Mouse (Mus musculus) kidney, adult 11 months (tissue): ENCODE results near the gene Esrra.
A peak's percentile ranks its signal among the peaks of the same experiment; 100 is the strongest.

Experiments used
- DNase-seq: peaks from one replicate; pipeline ENCODE4 v3.0.0; 2022

The Esrra gene

DNA sequence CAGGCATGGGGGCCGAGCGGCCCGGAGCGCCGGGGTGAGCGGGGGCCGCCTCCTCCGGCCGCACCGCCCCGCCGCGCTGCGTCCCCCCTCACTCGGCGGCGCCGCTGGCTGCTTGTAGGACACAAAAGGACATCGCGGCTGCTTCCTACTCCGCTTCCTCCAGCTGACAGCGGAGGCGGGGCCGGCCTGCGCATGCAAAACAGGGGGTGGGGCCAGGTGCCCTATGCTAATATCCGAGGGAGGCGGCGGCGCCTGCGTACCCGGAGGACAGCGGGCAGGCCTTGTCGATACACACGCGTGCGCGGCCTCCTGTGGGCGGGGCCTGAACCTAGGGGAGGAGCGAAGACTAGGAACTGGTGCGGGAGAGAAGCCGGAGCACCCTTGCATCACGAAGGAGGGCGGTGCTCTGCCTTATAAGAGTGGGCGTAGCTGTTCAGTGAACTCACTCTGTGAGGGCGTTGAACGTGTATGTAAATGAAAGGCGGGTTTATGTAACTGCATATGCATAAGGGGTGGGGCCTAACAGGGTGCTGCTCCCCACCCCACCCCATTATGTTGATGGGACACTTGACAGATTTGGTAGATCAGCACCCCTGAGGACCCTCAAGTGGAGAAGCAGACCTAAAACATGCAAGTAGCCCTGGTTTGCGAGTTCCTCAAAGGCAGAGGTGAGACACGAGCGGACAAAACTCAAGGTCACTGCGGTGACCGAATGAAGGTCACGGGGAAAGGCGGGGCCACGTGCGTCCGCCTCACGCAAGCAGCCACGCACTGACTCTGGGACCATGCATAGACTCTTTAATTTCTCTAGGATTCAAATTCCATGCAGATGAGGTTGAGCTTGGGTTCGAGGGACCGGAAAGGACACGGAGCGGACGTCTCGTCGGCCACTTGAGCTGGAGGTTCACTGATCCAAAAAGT lies at the start of gene Esrra:
Esrra (minus strand) TSS at position 167 of the 921 bp plus-strand sequence.
- DNase-seq: peak; percentile 100

DNA sequence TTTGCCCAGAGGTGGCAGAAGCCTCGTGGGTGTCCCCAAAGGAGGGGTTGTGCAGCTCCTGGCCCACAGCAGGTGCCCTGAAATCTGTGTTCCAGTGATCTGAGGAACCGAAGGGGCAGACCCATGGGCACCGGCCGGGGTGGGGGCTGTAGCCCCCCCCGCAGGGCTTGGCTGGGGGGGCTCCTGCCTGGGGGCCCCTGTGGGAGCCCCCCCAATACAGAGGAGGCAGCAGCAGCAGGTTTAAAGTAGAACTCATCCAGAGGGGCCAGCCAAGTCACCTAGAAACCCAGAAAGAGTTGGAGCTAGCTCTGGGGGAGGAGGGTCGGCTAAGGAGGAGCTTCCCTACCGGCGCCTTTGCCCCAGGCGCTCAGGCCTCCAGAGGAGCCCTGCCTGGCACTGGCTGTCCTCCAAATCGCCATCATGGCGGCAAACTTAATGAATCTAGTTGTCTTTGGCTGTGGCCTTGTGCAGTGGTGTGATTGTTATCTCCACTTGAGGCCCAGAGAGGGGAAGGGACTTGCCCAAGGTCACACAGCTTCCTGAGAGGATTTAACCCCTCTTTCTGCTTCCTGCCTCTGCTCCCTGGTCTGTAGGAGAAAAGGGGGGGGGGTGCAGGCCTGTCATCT lies 49.0 kb upstream of the Esrra start:
- peak; percentile 57 for DNase-seq

DNA sequence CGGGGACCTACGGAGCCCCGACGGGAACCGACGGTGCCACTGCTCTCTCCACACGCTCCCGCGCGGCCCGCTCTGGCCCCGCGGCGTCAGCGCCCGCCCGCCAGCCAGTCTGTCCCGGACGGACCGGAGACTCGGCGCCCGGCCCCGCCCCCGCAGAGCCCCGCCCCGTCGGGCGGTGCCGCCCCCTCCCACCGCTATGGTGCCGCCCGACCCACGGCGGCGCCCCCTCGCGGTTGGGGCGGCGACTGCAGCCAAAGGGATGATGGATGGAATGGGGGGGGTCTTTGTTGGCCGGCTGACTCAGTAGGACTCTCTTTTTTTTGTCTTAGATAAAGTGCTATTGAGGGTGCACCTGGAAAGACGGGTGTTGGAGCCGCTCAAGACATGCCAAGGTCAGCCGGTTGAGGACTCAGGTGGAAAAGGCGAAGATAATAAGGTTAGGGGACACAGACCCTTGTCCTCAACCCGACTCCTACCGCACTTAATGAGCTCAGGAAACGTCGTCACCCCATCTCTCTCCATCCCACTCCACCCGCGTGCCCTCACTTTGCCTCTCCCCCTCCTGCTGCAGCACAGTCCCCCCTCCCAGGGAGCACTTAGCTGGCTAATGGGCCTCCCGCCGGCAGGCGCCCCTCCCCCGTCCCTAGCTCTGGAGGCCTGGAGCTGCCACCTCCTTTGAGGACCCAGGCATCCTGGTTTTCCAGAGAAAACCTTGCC lies 48.2 kb upstream of the Esrra start:
- peak; percentile 67 for DNase-seq

DNA sequence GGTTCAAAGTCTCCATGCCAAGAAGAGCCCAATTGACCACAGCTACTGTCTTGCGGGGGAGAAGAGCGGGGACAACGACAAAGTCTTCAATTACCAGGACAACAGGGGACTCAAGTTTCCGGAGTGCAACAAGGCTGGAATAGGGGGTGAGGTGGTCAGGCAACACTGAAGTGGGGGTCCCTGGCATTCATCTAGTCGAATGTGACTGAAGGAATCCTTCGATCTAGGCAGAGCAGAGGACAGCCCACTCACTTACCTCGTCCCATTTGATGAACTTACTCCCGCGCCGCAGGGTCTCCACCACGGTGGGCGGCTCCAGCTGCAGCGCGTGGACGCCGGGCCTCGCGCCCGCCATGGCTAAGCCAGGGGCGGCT lies 47.7 kb upstream of the Esrra start:
- DNase-seq: no peak

DNA sequence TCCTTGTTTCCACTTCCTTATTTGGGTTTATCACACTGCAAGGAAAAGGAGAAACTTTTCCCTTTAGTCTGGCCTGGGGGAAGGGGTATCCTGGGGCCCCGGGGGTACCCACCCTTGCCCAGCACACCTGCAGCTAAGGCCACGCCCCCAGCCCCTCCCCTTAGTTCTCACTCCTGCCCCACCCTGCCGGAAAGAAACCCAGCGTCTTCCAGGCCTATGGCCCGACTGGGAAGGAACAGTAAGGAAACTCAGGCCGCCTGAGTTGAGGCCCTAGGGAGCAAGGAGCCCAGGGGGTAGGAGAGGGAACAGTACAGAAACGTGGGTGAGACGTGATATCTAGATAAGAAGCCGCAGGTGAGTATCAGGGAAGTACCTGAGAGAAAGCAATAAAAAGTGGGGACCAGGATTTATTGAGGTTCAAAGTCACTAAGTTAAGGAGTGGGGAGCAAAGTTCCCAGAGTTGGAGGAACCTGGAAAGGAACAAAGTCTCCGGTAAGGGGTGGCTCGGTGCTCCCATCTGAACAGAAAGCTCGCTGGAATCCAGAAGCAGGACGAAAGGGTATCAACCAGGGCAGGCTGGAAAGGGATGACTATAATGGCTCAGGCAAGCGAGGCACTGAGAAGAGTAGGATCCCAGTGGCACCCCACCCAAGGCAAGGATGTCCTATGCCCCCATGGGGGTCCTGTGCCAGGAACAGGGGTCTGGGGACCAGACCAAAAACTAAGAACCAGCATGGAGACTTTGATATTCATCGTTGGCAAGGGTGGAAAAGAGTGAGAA lies 47.1 kb upstream of the Esrra start:
- no peak for DNase-seq

DNA sequence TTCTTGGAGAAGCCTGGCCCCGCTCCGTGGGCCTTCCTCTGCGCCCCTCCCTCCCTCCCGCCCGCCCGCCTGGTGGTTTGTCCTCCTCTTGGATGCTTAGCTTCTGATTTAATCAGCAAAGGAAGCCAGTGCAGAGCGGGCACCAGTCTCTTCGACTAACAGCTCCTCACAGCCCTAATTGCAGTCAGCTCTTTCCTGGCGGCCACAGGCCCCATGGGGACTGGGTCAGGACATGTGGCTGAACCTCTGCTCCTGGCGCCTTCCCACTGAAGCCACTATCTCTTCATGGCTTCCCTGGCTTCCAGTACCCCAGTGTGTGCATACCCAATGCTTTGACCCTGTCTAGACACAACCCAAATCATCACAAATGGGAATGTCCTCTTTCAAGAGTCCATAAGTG lies 34.8 kb upstream of the Esrra start:
- DNase-seq: no peak

DNA sequence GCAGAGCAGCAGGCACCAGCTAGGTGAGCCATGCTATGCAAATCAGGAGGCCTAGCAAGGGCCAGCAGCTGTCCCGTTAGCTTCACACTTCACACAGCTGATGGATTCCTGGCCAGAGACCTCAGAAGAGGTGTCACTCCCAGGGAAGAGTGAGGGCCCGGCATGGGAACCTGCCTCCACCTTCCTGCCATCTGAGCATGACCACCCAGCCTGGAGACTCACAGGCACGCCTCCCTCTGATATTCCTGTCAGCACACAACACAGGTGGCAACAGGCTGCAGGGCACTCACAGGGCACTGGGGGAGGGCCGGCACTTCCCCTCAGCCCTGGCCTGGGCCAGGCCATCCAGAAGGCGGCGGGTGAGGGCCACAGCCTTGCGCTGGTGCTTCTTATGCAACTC lies 33.8 kb upstream of the Esrra start:
- no peak for DNase-seq

DNA sequence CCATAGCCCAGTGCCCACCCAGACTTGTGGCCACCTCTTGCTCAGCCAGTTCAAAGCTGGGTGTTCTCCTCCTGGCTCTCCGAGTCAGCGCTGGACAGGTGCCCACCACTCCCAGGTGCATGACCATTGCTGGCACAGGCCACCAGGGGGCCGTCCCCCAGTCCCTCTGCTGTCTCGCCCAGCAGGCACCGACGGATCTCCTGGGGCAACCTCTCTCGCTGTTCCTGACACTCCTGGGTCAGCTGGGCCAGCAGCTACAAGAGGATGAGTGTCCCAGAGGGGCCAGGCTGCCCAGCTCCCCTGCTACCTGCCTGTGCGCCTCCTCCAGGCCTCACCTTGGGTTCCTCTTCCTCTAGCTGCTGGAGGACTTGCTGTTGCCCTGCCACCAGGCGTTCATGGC lies 32.4 kb upstream of the Esrra start:
- peak; percentile 65 for DNase-seq

DNA sequence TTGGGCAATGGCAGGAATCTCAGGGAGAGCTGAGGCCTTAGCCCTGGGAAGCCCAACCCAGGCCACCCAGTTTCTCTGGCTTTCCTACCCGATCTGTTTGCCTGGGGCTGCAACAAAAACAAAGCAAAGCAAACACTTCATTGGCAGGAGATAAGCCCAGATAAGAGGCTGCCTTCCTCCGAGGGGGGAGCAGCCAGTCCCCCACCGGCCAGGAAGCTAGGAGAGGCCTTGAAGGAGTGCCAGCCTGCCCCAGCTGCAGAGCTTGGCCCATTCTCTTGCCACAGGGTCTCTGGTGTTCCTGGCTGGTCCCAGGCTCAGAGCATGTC lies 31.1 kb upstream of the Esrra start:
- DNase-seq: peak; percentile 74

DNA sequence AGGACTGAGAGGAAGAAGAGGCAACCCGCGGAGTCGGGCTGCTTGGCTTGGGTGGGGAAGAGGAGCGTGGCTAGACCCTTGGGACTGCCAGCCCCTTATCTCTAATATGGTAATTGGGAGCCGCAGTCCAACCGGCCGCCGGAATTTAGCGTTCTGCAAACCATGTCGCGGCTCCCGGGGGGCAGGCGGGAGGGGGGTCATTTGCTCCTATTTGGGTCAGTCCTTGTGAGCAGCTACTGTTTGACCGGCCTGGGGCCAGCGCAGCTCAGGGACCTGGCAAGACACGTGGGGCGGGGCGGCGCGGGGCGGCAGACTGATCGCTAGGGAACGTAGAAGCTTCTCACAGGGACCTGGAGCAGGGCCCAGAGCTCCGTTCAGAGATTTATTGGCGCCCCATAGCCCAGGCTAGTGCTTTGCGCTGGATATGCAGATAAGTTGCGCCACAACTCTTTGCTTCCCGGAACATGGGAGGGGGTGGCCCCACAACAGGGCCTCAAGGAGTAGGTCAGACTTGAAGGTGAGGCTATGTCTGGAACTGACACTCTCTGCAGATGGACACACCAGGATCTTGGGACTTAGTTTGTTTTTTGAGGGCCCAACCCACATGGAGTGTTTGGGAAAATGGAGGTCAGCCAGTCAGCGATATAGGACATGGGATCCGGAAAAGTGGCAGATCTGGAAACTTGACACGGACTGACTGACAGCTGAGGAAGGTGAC lies 30.5 kb upstream of the Esrra start:
- peak; percentile 92 for DNase-seq

DNA sequence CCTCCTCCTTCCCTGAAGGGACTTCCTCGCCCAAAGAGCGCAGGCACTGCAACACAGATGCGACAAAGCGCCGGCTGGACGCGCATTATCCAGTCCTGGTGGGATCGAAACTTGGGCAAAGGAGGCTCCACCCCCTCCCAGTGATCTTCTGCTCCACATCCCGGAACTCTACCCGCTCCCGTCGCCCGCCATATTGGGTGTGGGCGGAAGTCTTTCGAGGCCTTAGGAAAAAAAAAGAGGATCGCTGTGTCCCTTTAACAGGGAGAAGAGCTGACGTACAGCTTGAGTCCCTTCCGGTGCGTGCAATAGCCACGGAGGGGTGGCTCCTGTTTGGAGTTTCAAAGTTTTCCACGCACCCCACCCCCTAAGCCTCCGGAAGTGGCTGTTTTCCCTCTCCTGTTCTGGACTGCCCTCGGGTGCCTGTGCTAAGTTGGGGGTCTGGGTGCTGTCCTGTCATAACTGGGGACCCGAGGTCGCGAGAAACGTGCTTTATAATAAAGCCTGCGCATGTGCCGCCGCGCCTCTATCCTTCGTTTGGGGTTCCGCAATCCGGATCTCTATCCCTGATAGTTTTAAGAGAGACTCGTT lies 29.9 kb upstream of the Esrra start:
- peak; percentile 98 for DNase-seq

DNA sequence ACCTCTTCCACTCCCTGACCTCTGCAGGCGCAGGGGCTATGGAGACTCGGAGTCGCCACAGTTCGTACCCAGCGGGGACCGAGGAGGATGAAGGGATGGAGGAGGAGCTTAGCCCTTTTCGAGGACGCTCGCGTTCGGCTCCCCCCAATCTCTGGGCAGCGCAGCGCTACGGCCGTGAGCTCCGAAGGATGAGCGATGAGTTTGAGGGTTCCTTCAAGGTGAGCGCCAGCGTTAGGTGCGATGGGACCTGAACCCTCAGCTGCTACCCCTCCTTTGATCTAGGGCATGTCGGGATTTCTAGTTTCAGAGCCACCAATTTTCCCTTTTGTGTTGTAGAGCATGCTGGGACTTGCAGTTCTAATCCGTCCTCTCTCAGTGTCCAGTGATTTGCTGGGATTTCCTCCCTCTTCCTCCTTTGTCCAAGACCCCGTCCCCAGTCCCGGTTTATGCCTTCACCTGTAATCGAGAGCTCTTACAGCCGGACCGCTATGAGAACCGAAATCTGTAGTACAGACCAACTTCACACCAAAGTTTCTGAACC lies 29.1 kb upstream of the Esrra start:
- DNase-seq: peak; percentile 71

DNA sequence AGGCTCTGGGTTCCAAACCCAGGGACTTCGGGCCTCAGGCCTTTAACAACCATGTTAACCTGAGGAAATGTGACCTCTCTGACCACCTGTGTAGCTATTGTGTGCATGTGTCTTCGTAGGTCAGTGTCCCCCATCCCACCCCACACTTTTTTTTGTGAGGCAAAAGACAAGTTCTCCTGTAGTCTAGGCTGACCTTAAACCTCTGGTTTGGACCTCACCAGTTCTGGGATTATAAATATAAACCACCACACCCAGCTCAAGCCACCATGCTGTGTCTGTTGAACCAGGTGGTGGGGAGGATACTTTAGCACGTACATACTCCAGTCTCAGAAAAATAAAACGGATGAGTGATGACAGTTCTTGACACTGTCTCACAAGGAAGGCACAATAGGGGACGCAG lies 28.3 kb upstream of the Esrra start:
- no peak for DNase-seq

DNA sequence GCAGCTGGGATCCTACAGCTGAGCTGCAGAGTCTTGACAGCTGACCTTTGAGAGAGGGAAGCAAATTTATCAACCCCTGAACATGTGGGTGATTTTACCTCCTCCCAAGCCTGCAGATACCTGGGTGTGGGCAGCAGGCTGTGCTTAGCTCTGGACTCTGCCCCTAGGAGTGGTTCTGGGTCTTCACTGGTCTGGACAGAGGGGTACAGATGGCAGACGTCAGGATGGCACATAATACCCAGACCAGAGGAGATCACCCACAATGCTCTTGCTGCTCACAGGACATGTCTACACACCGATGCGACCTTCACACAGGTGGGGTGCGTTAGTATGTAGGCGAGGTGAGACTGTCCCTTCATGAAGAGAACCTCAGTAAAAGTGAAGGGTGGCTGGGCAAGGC lies 27.9 kb upstream of the Esrra start:
- DNase-seq: no peak

DNA sequence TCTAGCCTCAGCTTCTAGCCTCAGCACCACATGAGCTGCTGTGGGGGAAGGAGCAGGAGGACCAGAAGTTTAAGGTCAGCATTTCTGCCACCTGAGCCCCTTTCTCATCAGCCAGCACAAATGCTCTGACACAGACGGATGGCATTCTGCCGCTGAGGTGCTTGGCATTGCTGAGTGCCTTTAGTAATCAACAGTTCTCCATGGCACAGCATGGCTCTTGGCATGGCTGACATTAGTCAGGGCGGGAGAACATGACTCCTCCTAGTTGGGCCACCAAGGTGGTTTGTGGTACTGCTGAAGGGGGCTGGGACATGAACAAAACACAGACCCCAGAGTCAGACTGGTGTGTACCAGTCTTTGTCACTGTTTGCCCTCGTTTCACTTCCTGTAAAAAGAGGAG lies 26.6 kb upstream of the Esrra start:
- no peak for DNase-seq

DNA sequence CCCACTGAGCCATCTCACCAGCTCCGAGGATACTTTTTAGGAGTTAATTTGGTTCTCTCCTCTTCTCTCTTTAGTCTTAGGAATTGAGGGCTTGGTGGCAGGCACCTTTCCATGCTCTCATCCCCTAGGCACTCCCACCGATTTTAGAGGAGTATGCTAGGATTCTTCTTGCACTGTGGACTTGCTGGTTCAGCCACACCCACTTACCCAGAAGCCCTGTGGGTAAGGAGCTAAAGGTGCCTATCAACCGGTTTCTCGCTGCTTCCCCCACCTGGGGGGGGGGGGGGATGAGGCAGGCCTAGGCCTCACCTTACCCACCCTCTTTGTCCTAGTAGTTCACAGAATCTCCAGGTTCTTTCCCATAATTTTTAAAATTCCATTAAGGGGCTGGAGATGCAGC lies 26.1 kb upstream of the Esrra start:
- no peak for DNase-seq

DNA sequence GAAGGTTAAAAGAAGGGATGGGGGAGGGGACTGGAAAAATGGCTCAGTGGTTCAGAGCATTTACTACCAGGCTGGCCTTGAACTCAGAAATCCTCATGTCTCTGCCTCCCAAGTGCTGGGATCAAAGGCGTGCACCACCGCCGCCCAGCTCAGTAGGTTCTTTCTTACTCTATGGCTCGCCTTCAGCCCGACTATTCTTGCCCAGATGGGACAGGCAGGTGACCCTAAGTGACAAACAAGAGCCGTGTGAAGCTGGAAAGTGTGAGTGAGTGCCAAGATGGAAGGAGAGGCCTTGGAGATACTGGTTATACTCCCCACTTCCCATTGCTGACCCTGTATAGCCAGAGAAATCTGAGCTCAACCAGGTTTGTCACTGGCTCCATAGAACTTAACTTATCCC lies 22.1 kb upstream of the Esrra start:
- no peak for DNase-seq

DNA sequence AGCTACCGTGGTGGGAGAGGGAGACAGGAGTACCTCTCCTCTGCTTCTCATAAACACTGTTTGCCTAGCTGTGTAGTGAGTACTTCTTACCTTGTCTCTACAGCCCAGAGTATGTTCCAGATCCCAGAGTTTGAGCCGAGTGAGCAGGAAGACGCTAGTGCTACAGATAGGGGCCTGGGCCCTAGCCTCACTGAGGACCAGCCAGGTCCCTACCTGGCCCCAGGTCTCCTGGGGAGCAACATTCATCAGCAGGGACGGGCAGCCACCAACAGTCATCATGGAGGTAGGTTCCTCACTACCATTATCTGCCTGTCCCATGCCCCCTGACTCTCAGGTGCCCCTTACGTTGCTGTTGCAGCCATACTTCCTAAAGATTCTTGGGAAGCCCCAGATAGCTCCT lies 21.2 kb upstream of the Esrra start:
- DNase-seq: no peak

DNA sequence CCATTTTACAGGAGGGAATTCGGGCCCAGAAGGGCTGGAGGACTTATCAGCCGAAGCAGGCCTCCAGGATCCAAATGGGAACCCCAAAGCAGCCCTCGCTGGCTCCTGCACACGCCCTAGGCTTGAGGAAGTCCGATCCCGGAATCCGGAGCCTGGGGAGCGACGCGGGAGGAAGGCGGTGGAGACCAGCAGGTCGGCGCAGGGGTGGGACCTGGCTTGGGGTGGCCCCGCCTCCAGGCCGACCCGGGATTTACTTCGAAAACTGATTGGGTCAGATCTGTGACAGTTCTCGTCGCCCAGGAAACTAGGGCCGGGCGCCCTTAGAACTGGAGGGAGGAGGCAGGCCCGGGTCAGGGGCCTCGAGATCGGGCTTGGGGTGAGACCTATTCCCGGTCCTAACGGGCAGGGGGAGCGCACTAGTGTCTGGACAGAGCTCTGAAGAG lies 20.7 kb upstream of the Esrra start, which contains the start of gene Gpr137:
Gpr137 (minus strand) TSS at position 232 of the 443 bp plus-strand sequence.
- peak; percentile 98 for DNase-seq

DNA sequence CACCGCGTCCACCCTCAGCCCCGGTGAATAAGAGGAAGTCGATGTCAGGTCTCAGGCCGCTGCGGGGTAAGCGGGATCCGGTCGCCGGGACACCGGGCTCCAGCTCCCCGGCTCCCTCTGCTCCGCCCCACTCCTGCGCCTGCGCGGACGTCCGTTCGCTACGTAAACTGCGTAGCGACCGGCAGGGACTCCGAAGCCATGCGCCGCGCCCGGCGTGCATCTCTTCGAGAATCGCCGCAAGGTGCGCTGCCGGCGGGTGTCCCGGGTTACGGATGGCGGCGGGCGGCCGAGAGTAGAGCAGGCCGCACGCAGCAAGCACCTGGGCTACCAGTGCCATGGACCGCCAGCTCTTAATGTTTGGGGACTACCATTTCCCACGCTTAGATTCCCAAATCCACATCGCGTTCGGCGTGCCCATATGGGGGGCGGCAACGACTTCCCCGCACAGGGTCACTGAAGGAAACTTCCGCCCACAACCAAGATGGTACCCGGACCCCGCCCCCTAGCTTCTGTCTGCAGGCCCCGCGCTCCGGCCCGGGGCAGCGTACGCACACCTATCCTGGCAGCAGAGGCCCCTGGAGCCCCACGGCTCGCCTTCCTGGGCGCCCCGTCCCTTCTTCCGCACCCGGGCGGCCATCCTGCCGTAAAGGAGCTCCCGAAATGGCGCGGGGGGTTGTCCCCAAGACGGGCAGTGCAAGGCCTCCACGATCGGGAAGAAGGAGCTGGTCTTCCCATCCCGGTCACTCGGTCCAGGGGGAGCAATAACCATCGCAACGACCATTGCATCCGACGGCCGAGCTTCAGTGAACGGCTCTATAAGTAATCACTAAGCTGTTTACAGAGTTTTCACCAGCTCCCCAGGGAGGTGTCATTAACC lies 20.0 kb upstream of the Esrra start, which contains the start of gene Bad:
Bad (plus strand) TSS at position 490 of the 877 bp plus-strand sequence.
- peak; percentile 90 for DNase-seq
